Mouse (Mus musculus) megakaryocyte, embryonic 14.5 days (primary cell): ENCODE data around the gene Galntl6. TPM values are rescaled to one million over a fixed set of nuclear protein-coding genes. Genes with fewer than 3 reads are reported as not detected.
"Not testable (repeated sequence)": the region's sequence is repeated elsewhere in the genome, so short reads cannot be mapped to it uniquely, and the experiment has no call there.

Experiments used
- H3K27me3 ChIP-seq: replicated peaks from 2 replicates; pipeline ENCODE3; 2012; ENCODE audit warnings: inconsistent platforms
- H3K36me3 ChIP-seq: replicated peaks from 2 replicates; pipeline ENCODE3; 2012; ENCODE audit warnings: low read length, inconsistent platforms, mixed read lengths
- H3K4me1 ChIP-seq: 2 replicates; pipeline ENCODE4 v1.6.1; 2012; ENCODE audit warnings: inconsistent platforms
- H3K4me3 ChIP-seq: replicated peaks from 2 replicates; pipeline ENCODE3; 2012; ENCODE audit warnings: moderate library complexity, mild to moderate bottlenecking, inconsistent platforms
- H3K9me3 ChIP-seq: 2 replicates; pipeline ENCODE4 v1.6.1; 2012; ENCODE audit warnings: inconsistent platforms
- FLI1 ChIP-seq: IDR thresholded peaks from 2 replicates; pipeline ENCODE4 v1.6.1; 2012; ENCODE audit warnings: low read length, inconsistent platforms, mixed read lengths
- GATA1 ChIP-seq: IDR thresholded peaks from 3 replicates; pipeline ENCODE4 v1.6.1; 2012; ENCODE audit warnings: mixed read lengths, low read length, inconsistent platforms, borderline replicate concordance
- polyA plus RNA-seq: library from polyadenylated mRNA; stranded (reverse); fragments of >175 nt; gene quantifications from 2 replicates; pipeline ENCODE4 v1.2.3, GENCODE M21; 2012; ENCODE audit warnings: low replicate concordance; ENCODE audit not compliant: insufficient read depth

Galntl6 gene
- polyA plus RNA-seq, 1 experiment: not detected

GRCm38 (mm10) chr8:58509051-58509450 is 403.4 kb downstream of the Galntl6 start:
- H3K9me3 ChIP-seq: no peaks in the 10 kb centered on the region
- TF ChIP-seq GATA1: no peak
- TF ChIP-seq FLI1: no peak
- H3K36me3 ChIP-seq: no peaks in the 10 kb centered on the region
- no peaks in the 10 kb centered on the region for H3K4me1 ChIP-seq
- no peak overlapping the region for H3K4me3 ChIP-seq
- no peaks in the 10 kb centered on the region for H3K27me3 ChIP-seq

GRCm38 (mm10) chr8:58487099-58487498 is 425.3 kb downstream of the Galntl6 start:
- Histone ChIP-seq H3K27me3 (no peaks in the 10 kb centered on the region), H3K9me3 (no peaks in the 10 kb centered on the region), H3K36me3 (no peaks in the 10 kb centered on the region), H3K4me3 (no peak overlapping the region), H3K4me1 (no peaks in the 10 kb centered on the region)
- no peak for TF ChIP-seq FLI1
- no peak for TF ChIP-seq GATA1

GRCm38 (mm10) chr8:58463342-58463741 is 449.1 kb downstream of the Galntl6 start:
- H3K4me3 ChIP-seq, H3K4me1 ChIP-seq, H3K27me3 ChIP-seq, H3K36me3 ChIP-seq, H3K9me3 ChIP-seq: not testable (repeated sequence)

- no peaks in the 10 kb centered on the region for H3K9me3 ChIP-seq
- H3K36me3 ChIP-seq: no peaks in the 10 kb centered on the region
- TF ChIP-seq GATA1 (no peak), FLI1 (no peak)
- no peaks in the 10 kb centered on the region for H3K27me3 ChIP-seq
- H3K4me1 ChIP-seq: no peaks in the 10 kb centered on the region
- H3K4me3 ChIP-seq: no peak overlapping the region
Measured at GRCm38 (mm10) chr8:58442696-58443095, 469.7 kb downstream of the Galntl6 start.

- Histone ChIP-seq H3K4me1 (no peaks in the 10 kb centered on the region), H3K27me3 (no peaks in the 10 kb centered on the region), H3K36me3 (no peaks in the 10 kb centered on the region), H3K9me3 (no peaks in the 10 kb centered on the region), H3K4me3 (no peak overlapping the region)
- TF ChIP-seq FLI1 (no peak), GATA1 (no peak)
Measured at GRCm38 (mm10) chr8:58418481-58418880, 494.0 kb downstream of the Galntl6 start.

- TF ChIP-seq FLI1 (no peak), GATA1 (no peak)
- H3K4me3 ChIP-seq: no peak overlapping the region
- H3K36me3 ChIP-seq: no peaks in the 10 kb centered on the region
- H3K9me3 ChIP-seq: no peaks in the 10 kb centered on the region
- H3K27me3 ChIP-seq: no peaks in the 10 kb centered on the region
- no peaks in the 10 kb centered on the region for H3K4me1 ChIP-seq
Measured at GRCm38 (mm10) chr8:58417551-58417950, 494.9 kb downstream of the Galntl6 start.

GRCm38 (mm10) chr8:58396500-58396899 is 515.9 kb downstream of the Galntl6 start:
- Histone ChIP-seq H3K9me3 (no peaks in the 10 kb centered on the region), H3K27me3 (no peaks in the 10 kb centered on the region), H3K36me3 (no peaks in the 10 kb centered on the region), H3K4me3 (no peak overlapping the region), H3K4me1 (no peaks in the 10 kb centered on the region)
- TF ChIP-seq FLI1: no peak
- TF ChIP-seq GATA1: no peak

- H3K4me1 ChIP-seq: no peaks in the 10 kb centered on the region
- no peak overlapping the region for H3K4me3 ChIP-seq
- H3K36me3 ChIP-seq: no peaks in the 10 kb centered on the region
- TF ChIP-seq FLI1 (no peak), GATA1 (no peak)
- no peaks in the 10 kb centered on the region for H3K9me3 ChIP-seq
- no peaks in the 10 kb centered on the region for H3K27me3 ChIP-seq
Measured at GRCm38 (mm10) chr8:58395879-58396278, 516.6 kb downstream of the Galntl6 start.

- H3K4me3 ChIP-seq: no peak overlapping the region
- H3K36me3 ChIP-seq: no peaks in the 10 kb centered on the region
- TF ChIP-seq GATA1 (no peak), FLI1 (no peak)
- H3K9me3 ChIP-seq: no peaks in the 10 kb centered on the region
- no peaks in the 10 kb centered on the region for H3K4me1 ChIP-seq
- no peaks in the 10 kb centered on the region for H3K27me3 ChIP-seq
Measured at GRCm38 (mm10) chr8:58372389-58372788, 540.1 kb downstream of the Galntl6 start.

GRCm38 (mm10) chr8:58371979-58372378 is 540.5 kb downstream of the Galntl6 start:
- H3K36me3 ChIP-seq: no peaks in the 10 kb centered on the region
- H3K27me3 ChIP-seq: no peaks in the 10 kb centered on the region
- H3K4me1 ChIP-seq: no peaks in the 10 kb centered on the region
- no peaks in the 10 kb centered on the region for H3K9me3 ChIP-seq
- H3K4me3 ChIP-seq: no peak overlapping the region
- no peak for TF ChIP-seq FLI1
- no peak for TF ChIP-seq GATA1

- TF ChIP-seq FLI1 (no peak), GATA1 (no peak)
- Histone ChIP-seq H3K9me3 (no peaks in the 10 kb centered on the region), H3K27me3 (no peaks in the 10 kb centered on the region), H3K4me3 (no peak overlapping the region), H3K4me1 (no peaks in the 10 kb centered on the region), H3K36me3 (no peaks in the 10 kb centered on the region)
Measured at GRCm38 (mm10) chr8:58331151-58331550, 581.3 kb downstream of the Galntl6 start.
